Mouse (Mus musculus) heart, postnatal 25 days (tissue): Measurements from ENCODE around the gene Tppp3. TPM values are rescaled to one million over a fixed set of nuclear protein-coding genes. Genes with fewer than 3 reads are reported as not detected.

Experiments used
- DNase-seq: peaks from one replicate; pipeline ENCODE4 v3.0.0; 2022; ENCODE audit warnings: low spot score
- intact Hi-C: fragments of 180-260 bp; cut with DNase I; formaldehyde crosslinking; loops from one replicate; pipeline ENCODE4 v1.15.1; 2025
- total RNA-seq, 2 experiments: library from RNA; stranded (reverse); gene quantifications; 2 replicates each; pipeline ENCODE4 v1.2.3; 2021

Gene Tppp3
- total RNA-seq, result 10 to 100 TPM; 51.4 TPM

DNA sequence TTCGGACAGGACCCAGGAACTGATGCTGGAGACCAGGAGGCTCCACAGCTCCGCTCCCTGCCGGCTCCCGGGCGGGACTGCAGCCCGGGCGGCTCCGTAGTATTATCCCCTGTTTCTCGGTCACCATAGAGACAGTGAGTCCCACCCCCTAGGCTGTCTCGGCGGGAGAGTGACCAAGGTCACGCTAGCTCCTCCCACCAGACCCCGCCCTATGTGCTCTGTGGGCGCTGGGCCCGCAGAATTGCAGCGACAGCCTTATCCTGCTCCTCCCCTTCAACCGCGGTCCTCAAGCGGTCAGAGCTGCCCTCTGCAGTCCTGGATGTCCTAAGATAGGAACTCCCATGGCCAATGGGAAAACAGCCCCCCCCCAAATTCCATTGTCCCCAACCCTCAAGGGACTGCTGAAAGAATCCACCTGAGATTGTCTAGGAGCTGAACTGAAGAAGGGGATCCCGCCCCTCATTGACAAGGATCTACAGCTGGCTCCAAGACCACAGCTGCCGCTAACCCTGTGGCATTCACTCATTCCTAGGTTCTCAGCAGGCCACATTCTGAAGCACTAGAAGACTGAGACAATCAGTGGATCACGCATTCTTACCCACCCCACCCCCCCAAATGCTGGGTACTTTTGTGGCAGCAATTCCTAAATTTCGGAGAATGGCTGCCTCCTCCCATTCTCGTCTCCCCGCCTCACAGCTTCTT lies at the start of gene Tppp3:
Tppp3 (minus strand) TSS at position 213 of the 702 bp plus-strand sequence.
- intact Hi-C loops, result no loop called here

DNA sequence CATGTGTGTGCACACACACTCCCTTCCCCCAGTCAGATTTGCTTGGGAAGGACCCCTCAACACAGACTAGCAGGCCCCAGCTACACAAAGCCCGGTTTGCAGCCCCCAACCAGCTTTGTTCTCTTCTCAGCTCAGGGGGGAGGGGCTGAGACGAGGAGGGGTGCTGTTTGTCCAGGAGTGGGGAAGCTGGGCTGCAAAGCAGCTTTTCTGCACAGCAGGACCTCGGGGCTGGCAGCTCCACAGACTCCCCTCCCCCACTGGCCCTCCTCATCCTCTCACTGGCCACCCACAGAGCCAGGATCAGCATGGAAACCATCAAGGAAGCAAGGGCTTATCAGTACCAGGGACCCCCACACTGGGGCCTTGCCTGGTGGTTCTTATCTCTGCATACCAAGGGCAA lies 49.7 kb upstream of the Tppp3 start:
- intact Hi-C loops, result no loop called here
- DNase-seq, result no peak

More for the DNA sequence above, at the start of gene Tppp3:
- peak; percentile 97 for DNase-seq

DNA sequence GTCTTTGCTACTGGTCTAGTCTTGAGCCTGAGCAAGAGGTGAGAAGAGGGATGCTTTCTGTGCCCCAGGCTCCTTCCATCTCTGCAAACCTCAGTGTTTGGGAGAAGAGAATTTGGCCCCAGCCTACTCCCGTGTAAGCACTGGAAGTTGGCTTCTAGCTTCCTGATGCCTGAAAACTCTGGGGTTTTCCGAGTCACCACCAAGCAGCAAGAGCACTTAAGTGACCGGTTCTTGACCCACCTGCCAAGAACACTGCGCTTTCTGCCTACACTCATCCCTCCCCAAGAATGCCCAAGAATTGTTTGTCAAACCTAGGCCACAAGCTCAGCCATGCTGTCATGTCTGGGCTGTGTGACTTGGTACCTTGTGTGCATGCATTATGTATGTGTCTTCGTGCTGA lies 49.2 kb upstream of the Tppp3 start:
- intact Hi-C loops, result no loop called here
- DNase-seq, result no peak

DNA sequence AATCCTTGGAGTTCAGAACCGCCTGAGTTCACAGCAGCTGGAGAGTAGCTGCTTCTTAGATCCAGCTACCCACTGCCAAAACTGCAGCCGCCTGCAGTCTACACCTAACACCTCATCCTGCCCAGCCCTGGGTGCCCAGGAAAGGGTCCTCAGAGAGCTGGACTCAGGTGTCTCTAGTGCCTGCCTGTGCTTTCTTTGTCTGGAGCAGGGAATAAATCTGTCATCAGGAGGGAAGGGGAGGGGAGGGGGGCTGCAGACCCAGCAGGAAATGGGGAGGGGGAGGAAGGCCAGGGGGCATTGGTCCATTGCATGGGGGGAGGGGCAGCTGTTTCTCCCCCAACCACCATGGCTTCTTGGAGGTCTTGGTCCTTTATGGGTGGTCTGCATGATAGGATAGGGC lies 48.3 kb upstream of the Tppp3 start:
- no peak for DNase-seq
- intact Hi-C loops, result loop anchor here (2.0 to 5.0 kb wide), 2 partner anchors 13 to 37 kb away; no protein-coding TSS in a partner anchor

DNA sequence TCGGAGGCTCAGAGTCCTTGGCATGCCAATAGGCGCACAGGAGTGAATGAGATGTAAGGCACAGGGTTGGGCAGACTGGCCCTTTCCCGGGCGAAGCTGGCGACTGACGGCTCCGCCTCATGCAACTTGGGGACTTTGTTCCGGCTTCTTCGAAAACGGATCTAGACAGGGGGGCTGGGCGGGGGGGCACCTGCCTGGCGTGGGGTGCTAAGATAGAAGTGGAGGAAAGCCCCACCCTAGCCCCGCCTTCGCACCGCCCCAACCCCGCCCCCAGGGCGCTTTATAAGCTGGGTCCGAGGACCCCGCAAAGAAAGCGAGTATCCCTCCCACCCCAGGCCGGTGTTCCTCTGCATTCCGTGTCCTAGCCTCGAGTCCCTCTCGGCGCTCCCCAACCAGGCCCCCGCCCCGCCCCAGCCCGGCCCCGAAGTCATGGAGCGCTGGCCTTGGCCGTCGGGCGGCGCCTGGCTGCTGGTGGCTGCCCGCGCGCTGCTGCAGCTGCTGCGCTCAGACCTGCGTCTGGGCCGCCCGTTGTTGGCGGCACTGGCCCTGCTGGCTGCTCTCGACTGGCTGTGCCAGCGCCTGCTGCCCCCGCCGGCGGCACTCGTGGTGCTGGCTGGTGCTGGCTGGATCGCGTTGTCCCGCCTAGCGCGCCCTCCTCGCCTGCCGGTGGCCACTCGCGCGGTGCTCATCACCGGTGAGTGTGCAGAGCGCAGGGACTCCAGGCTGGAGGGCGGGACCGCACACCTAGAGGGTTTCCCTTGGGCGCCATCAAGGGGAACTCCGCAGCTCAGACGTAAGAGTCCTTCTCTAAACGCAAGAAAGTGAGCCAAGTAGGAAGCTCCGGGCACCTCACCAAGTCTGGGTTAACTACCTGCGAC lies 47.3 kb upstream of the Tppp3 start, which contains the start of gene Hsd11b2:
Hsd11b2 (plus strand) TSS at position 320 of the 878 bp plus-strand sequence.
- DNase-seq, result no peak
- intact Hi-C loops, result loop anchor here (2.0 to 5.0 kb wide), 2 partner anchors 14 to 36 kb away; no protein-coding TSS in a partner anchor

DNA sequence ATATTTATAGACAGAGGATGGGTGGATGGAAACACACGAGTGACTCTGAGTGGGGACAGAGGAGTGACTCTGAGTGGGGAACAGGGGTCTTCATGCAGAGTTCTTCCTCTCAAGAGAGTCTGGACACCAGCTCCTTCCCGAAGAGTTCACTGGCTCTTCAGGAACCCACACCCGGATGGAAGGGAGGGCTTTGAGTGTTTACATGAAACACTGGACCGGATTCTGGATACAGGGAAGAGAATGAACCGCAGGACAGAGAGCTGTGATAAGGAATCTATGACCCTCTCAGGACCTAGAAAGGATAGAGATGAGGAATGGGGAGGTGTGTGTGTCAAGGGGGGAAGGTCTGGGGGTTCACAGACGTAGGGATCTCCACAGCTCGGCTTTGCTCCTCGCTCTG lies 46.0 kb upstream of the Tppp3 start:
- intact Hi-C loops, result loop anchor here (2.0 to 5.0 kb wide), 2 partner anchors 35 to 37 kb away; no protein-coding TSS in a partner anchor
- DNase-seq, result no peak

DNA sequence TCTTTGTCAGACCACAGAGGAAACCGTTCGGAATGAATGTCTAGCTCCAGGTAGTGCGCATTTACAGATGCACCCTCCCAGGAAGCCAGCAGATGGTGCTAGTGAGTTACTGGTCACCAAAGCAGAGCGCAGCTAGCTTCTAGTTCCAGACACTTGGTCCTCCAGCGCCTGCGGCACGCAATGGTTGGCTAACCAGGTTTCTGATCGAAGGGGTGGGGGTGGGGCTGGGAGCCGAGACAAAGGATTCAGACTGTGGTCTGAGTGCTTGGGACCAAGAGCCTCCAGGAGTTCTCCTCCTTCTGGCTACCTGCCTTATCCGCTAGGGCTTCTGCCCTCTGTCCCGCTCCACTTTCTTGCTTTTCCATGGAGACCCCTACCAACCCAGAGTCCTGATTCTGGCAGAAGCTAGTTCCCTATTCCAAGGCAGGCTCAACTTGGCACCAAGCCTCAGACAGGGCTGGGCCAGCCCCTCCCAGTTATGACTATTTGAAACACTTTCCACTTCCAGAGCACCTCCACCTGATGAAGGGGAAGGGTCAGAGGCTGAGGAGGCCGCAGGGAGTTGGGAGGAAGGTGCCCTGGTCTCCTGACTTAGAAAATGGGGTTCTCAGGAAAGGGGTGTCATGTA lies 44.8 kb upstream of the Tppp3 start:
- DNase-seq, result no peak

DNA sequence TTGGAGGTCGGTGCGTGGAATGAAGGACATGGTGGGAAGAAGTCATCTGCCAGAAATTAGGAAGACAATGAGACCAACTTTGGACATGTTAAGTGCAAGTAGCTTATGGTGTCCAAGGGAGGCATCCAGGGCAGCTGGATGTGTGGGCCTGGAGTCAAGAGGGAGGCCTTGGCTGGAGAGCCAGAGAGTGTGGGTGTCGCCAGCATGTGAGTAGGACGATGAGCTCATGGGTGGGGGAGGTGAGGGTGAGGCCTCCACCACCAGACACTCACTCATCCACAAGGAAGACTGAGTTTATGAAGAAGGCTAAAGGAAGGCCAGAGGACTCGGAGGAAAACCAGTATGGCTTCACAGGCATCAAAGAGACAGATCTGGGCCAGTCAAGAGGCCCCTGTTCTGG lies 43.3 kb upstream of the Tppp3 start:
- intact Hi-C loops, result loop anchor here (5.0 kb wide), 1 partner anchor 32 kb away; no protein-coding TSS in a partner anchor
- DNase-seq, result peak; percentile 57

More for the DNA sequence above, 44.8 kb upstream of the Tppp3 start:
- intact Hi-C loops, result loop anchor here (2.0 to 5.0 kb wide), 2 partner anchors 34 to 39 kb away; no protein-coding TSS in a partner anchor

DNA sequence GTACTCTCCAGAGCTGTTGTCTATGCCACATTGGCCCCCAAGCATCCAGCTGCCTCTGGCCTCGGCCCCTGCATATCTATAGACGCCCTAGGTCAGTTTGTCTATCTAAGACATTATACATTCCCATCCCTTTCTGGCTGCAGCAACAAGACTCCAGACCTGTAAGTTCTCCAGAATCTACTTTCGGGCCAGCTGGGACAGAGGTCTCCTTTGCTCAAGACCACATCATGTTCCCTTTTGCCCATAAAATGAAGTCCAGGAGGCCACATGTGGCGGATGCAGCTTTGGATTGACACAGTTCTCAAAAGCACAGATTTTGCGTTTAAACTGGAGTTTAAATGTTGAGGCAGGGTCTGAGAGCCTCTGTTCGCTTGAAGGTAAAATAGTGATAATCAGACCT lies 42.9 kb upstream of the Tppp3 start:
- intact Hi-C loops, result no loop called here

DNA sequence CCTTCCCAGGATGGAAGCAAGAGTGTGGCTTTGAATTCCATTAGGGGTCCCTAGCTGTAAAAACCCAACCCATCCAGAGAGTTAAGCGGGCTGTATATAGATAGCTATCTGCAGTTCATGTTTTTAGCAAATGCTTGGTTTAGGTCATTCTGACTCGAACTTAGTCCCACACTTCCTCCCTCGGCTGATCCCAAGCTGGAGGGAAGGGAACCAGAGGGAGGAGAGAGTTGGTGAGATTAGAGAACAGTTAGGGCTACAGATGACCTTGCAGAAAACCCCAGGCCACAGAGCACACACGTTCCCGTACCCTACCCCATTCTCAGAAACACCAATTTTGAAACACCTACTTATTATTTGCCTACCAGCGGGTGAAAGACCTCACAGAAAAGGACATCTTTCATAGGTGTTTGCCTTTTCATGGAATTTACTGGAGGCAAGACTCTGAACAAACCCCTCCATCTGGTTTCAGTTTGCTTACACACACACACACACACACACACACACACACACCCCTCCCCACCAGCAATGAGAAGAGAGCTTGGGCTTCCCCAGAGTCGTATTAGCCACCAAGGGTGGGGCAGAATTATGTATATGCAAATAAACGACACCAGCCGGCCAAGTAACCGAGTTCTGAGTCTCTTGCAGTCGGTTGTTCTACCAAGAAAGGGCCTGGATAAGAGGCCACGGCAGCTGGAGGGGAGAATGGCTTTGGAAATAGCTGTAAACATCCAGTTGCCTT lies 38.8 kb upstream of the Tppp3 start:
- intact Hi-C loops, result no loop called here
- DNase-seq, result no peak

More for the DNA sequence above, 42.9 kb upstream of the Tppp3 start:
- DNase-seq, result no peak

DNA sequence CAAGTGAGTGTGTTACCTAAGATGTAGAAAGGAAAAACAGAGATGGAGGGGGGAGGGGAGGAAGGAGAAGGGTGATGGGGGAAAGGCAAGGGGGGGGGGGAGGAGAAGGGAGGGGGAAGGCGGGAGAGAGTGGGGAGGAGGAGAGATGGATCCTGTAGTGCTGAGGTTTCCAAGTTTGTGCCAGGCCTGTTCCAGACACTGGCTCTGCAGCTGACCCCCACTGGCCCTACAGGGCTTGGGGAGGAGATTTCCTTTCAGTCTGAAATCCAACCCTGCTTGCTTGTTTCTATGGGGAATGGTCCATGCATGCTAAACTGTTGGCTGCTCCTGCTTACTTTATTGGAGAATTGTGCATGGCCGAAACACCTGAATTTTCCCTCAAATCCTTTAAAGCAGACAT lies 37.4 kb upstream of the Tppp3 start:
- intact Hi-C loops, result no loop called here
- no peak for DNase-seq

DNA sequence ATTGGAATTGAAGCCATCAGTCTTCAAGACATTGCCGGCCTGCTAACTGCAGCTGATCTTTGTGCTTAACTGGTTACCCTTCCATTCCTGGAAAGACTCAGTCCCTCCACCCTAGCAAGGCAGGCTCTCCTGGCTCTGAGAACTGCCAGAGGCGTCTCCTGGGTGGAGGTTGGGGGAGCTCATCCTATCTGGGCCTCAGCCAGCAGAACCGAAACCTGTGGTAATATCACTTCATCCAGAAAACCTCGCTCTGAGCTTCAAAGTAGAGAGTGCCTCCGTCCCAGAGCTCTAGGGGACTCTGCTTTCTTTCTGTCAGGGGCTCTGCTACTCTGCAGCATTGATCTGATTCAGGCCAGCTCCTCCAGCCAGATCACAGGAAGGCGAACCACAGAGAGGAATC lies 35.7 kb upstream of the Tppp3 start:
- intact Hi-C loops, result no loop called here
- no peak for DNase-seq

DNA sequence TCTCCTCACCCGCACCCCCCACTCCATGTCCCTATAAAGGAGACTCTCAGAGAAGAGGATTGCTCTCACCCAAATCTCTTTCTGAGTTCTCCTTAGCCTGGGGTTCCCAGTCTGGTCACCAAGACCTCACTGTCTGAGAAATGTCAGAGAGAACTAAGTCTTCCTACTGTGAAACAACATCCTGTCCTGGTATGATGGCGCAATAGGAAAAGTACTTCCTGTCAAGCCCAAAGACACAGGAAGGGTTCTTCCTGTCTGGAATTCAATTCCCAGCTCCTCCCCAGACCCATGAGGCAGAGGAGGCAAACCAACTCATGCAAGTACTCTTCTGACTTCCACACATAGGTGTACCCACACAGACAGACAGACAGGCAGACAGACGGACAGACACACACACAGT lies 33.3 kb upstream of the Tppp3 start:
- no peak for DNase-seq

DNA sequence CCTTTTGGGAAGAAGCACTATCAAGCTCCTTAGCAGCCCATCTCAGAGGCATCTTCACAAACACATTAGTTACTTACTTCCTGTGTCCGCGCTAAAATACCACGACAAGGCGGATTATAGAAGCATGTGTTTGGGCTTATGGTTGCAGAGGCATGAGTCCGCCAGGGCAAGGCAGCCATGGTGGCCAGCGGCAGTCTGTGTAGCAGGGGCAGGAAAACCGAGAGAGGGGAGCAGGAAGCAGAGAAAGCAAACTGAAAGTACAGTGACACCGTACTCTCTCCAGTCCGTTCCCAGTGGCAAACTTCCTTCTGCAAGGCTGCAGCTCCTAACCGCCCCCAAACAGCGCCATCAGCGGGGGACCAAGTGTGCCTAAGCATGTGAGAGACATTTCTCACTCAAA lies 28.5 kb upstream of the Tppp3 start:
- intact Hi-C loops, result no loop called here
- no peak for DNase-seq

More for the DNA sequence above, 33.3 kb upstream of the Tppp3 start:
- intact Hi-C loops, result no loop called here

DNA sequence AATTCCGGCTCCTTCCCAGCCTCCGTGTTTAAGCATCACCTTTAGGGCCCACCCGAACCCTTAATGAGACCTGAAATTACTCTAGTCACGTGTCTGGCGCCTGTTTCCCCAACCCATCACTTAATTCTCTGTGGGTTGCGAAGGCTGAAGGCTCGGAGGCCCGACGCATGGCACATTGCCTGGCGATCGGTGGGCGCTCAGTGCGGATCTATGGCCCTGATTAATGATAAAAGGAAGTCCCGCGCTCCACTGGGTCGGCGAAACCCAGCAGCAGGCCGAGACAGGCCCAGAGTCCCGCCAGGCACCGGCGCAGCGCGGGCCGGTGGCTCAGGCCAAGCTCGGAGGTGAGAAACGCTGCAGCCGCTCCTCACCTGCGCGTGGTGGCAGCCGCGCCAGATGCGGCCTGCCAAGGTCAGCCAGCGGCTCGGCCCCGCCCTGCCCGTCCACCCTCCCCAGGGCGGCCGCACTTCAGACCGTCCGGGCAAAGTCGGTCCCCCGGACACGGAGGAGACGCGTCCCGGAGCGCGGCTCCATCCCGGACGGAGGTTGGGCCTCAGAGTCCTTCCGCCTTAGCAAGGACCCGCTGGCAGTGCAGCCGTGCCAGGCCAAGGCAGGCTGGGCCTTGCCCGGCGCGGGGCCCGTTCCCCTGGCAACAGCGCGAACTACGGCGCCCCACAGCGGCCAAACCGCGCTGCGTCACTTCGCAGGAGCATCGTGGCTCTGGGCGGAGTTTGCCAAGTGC lies 25.3 kb upstream of the Tppp3 start, which contains the start of gene Zdhhc1:
Zdhhc1 (minus strand) TSS at position 464 of the 742 bp plus-strand sequence.
- peak; percentile 78 for DNase-seq
- intact Hi-C loops, result no loop called here

DNA sequence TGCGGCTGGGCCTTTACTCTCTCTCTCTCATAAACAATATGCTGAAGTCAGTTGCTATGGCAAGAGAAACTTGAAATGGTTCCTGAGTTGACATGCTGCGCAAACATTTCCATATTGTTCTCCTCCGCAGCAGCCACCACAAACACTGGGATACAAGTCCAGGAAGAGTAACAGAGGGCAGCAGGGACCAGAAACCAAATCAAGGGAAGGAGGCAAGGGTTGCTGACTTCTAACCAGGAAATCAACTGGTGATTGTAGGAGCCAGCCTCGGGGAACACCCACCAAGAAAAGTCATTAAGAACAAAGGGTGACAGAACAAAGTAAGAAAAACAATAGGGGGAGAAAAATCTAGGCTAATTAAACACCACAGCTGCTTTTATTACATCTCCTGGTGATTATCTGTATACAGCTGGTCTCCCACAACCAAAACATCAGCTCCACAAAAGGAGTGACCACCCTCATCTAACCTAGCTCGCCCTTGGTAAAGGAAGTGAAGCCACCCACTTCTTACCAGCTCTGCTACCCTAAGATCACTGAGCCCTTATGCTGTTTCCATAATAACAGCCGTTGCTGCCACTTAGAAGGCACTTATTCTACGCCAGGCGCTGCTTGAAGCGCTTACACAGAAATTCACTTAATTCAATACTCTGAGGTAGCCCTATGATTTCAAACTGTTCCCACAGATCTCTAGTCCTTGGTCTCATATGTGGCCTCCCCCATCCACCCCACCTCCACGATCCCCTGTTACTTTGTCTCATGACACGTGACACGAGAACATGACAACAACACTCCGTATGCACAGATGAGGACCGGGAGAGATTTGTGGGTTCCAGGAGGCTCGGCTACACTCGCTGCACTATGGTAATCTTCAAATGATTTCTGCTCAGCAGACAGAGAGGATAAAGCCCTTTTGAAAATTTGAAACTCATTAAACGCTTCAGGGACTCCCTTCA lies 24.3 kb upstream of the Tppp3 start:
- intact Hi-C loops, result no loop called here
- no peak for DNase-seq

DNA sequence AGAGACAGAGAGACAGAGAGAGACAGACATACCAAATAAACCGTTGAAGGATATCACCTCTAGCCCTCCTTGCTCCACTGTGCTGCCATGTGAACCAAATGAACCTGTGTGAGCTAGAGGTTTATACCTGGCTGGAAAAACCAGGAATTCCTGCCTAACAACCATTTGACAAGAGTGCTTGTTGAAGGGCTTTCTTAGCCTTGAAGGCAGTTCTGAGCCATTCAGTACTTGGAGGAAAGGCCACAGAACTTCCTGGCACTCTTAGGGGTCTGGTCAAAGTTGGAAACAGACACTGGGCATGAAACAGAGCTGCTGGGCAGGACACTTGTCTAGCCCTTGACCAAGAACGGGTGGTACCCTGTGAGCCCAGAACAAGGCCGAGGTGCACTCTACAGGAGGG lies 23.2 kb upstream of the Tppp3 start:
- intact Hi-C loops, result no loop called here
- no peak for DNase-seq

DNA sequence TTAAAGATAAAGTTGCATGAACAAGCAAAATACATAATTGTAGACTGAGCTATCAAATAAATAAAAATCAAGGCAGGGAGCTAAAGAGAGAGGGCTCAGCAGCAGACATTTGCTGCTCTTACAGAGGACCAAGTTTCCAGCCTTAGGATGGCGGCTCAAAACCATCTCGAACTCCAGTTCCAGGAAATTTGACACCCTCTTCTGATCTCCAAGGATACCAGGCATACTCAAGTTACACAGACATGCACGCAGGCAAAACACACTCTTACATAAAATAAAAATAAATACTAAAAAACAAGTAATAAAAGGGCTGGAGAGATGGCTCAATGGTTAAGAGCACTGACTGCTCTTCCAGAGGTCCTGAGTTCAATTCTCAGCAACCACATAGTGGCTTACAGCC lies 22.2 kb upstream of the Tppp3 start:
- no peak for DNase-seq
- intact Hi-C loops, result no loop called here
